Mouse (Mus musculus): ENCODE results near the gene Ank2.

DNA sequence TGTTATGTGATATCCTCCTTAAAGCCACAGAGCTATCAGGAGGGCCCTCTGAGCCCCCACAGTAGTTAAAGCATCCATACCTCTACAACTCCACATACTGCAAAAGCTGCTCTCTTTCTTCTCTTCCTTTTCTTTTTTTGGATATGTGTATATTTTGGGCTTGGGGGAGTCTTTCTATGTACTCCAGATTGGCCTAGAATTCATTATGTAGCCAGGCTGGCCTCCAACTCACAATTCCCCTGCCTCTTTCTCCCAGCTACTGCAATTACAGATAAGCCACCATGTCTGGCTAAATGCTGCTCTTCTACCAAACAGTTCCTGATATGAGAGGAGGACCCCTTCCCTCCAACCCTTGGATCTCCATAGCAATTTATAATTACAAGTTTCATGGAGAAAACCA lies 250.5 kb downstream of the Ank2 start:
- TF ChIP-seq POLR2A (IDR thresholded peaks at IDR 0.05; ENCODE audit: insufficient read depth, low read depth, low read length) = no peak
- TF ChIP-seq CTCF (IDR thresholded peaks at IDR 0.05; ENCODE audit: insufficient read depth, low read depth, low read length) = no peak
